Mouse (Mus musculus) liver, adult 2 months (tissue): Measurements from ENCODE around the gene Slc12a7. TPM values are rescaled to one million over a fixed set of nuclear protein-coding genes. Genes with fewer than 3 reads are reported as not detected.

Experiments used
- DNase-seq: peaks from one replicate; pipeline ENCODE4 v3.0.0-alpha.2; 2011; ENCODE audit warnings: low read depth, low spot score; ENCODE audit errors: extremely low read depth
- H3K27ac ChIP-seq: fragments of 200-500 bp; replicated peaks from 2 replicates; pipeline ENCODE4 v1.5.1; 2012; ENCODE audit warnings: low read depth, mild to moderate bottlenecking, control low read depth, inconsistent platforms, low read length; ENCODE audit not compliant: insufficient read depth
- H3K27me3 ChIP-seq: fragments of 200-500 bp; 2 replicates; pipeline ENCODE4 v1.6.1; 2012; ENCODE audit warnings: mild to moderate bottlenecking, moderate library complexity, low read length, inconsistent platforms; ENCODE audit not compliant: control insufficient read depth, insufficient read depth
- H3K36me3 ChIP-seq: fragments of 200-500 bp; 2 replicates; pipeline ENCODE4 v1.6.1; 2012; ENCODE audit warnings: low read length, inconsistent platforms; ENCODE audit not compliant: control insufficient read depth, insufficient read depth
- H3K4me1 ChIP-seq: fragments of 200-500 bp; 2 replicates; pipeline ENCODE4 v1.6.1; 2011; ENCODE audit warnings: low read length; ENCODE audit not compliant: control insufficient read depth, insufficient read depth
- H3K4me3 ChIP-seq: fragments of 200-500 bp; 2 replicates; pipeline ENCODE4 v1.5.1; 2011; ENCODE audit warnings: low read depth, mild to moderate bottlenecking, control low read depth, low read length, moderate library complexity; ENCODE audit not compliant: insufficient read depth
- H3K79me2 ChIP-seq: fragments of 200-500 bp; 2 replicates; pipeline ENCODE4 v1.6.1; 2012; ENCODE audit warnings: inconsistent platforms, mild to moderate bottlenecking, low read length, moderate library complexity; ENCODE audit not compliant: control insufficient read depth, insufficient read depth
- H3K9ac ChIP-seq: fragments of 200-500 bp; 2 replicates; pipeline ENCODE4 v1.6.1; 2012; ENCODE audit warnings: low read depth, mild to moderate bottlenecking, control low read depth, inconsistent platforms, low read length
- CTCF ChIP-seq: fragments of 200-500 bp; IDR thresholded peaks from 2 replicates; pipeline ENCODE4 v1.5.1; 2011; ENCODE audit warnings: low read depth, low read length, control low read depth
- POLR2A ChIP-seq: fragments of 200-500 bp; IDR thresholded peaks from 2 replicates; pipeline ENCODE4 v1.6.1; 2011; ENCODE audit warnings: low read length, control low read depth; ENCODE audit not compliant: insufficient read depth; ENCODE audit errors: extremely low read depth
- WGBS: fragments of 180-500 bp; shearing (Covaris S2); methylation state at CpG from one replicate; pipeline ENCODE4 v1.1.7; 2018; 5-methylcytosine and 5-hydroxymethylcytosine counted together
- polyA plus RNA-seq: library from polyadenylated mRNA; depleted of rRNA; stranded (reverse); fragments of >200 nt; gene quantifications from 2 replicates; pipeline ENCODE4 v1.2.3, GENCODE M21; 2012
- total RNA-seq: library from RNA; depleted of rRNA; stranded (reverse); fragments of >200 nt; gene quantifications from 2 replicates; pipeline ENCODE4 v1.2.3, GENCODE M21; 2014

Gene Slc12a7
- total and polyA plus RNA-seq, 2 experiments: 38.0 to 91.0 TPM

GRCm38 (mm10) chr13:73757362-73757761 is 24.5 kb downstream of the Slc12a7 start:
- Histone ChIP-seq H3K27ac (peak overlapping the region; percentile 71), H3K79me2 (no peaks in the 10 kb centered on the region), H3K9ac (no peak overlapping the region), H3K4me3 (no peak overlapping the region), H3K4me1 (peaks cover 26% of the 10 kb centered on the region), H3K36me3 (no peaks in the 10 kb centered on the region), H3K27me3 (no peaks in the 10 kb centered on the region)
- DNase-seq: no peak
- TF ChIP-seq POLR2A (no peak), CTCF (no peak)

GRCm38 (mm10) chr13:73759596-73759995 is 26.7 kb downstream of the Slc12a7 start:
- Histone ChIP-seq H3K9ac (no peak overlapping the region), H3K27me3 (no peaks in the 10 kb centered on the region), H3K27ac (no peak overlapping the region), H3K4me3 (no peak overlapping the region), H3K79me2 (peaks cover 6% of the 10 kb centered on the region; the same call in 1 of the 2 replicates), H3K36me3 (no peaks in the 10 kb centered on the region), H3K4me1 (peaks cover 33% of the 10 kb centered on the region)
- TF ChIP-seq POLR2A (no peak), CTCF (no peak)
- WGBS: 65% methylated on average over 3 of the region's 3 CpGs
- peak; percentile 56 for DNase-seq

DNA sequence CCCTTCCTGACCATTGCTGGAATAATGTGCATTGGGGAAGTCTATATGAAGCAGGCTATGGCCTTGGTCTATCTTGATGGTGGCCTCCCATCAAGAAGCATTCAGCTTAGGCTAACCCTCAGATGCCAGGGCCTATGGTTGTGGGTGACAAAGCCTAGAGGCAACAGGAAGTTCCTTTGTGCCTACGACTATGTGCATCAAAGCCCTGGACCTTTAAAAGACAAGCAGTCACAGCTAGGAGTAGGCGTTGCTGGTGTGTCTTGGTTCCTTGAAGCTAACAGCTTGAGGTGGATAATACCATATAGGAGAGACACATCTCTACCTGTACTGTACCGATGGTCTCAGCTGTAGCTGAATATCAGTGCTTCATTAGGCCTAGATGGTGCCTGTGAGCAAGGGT is 27.2 kb downstream of the Slc12a7 start:
- TF ChIP-seq POLR2A (no peak), CTCF (no peak)
- H3K79me2 ChIP-seq: peaks cover 11% of the 10 kb centered on the region; the same call in 1 of the 2 replicates
- DNase-seq: no peak
- H3K36me3 ChIP-seq: no peaks in the 10 kb centered on the region
- no peak overlapping the region for H3K9ac ChIP-seq
- H3K27me3 ChIP-seq: no peaks in the 10 kb centered on the region
- 90% methylated on average over 3 of the region's 3 CpGs for WGBS
- no peak overlapping the region for H3K4me3 ChIP-seq
- no peak overlapping the region for H3K27ac ChIP-seq
- H3K4me1 ChIP-seq: peaks cover 35% of the 10 kb centered on the region

GRCm38 (mm10) chr13:73762938-73763337 is 30.0 kb downstream of the Slc12a7 start:
- 24% methylated on average over 6 of the region's 6 CpGs for WGBS
- no peak for TF ChIP-seq CTCF
- TF ChIP-seq POLR2A: 0 out of 2 replicates have a peak, but pooled peaks have one; percentile 4
- Histone ChIP-seq H3K36me3 (no peaks in the 10 kb centered on the region), H3K27ac (peak overlapping the region; percentile 94), H3K4me1 (peaks cover 36% of the 10 kb centered on the region), H3K79me2 (peaks cover 25% of the 10 kb centered on the region; the same call in 1 of the 2 replicates), H3K4me3 (peak overlapping the region; percentile 34), H3K9ac (peak overlapping the region; percentile 71), H3K27me3 (no peaks in the 10 kb centered on the region)
- DNase-seq: peak; percentile 83

- H3K4me1 ChIP-seq: peaks cover 43% of the 10 kb centered on the region
- peak overlapping the region; percentile 75 for H3K9ac ChIP-seq
- under 1% methylated on average over 70 of the region's 70 CpGs for WGBS
- peak; percentile 11; the same call in 1 of the 2 replicates for TF ChIP-seq CTCF
- peak; percentile 92 for TF ChIP-seq POLR2A
- peaks cover 32% of the 10 kb centered on the region; the same call in 1 of the 2 replicates for H3K79me2 ChIP-seq
- peak overlapping the region; percentile 94 for H3K27ac ChIP-seq
- H3K27me3 ChIP-seq: no peaks in the 10 kb centered on the region
- no peaks in the 10 kb centered on the region for H3K36me3 ChIP-seq
- peak; percentile 81 for DNase-seq
- peak overlapping the region; percentile 69 for H3K4me3 ChIP-seq
These were observed 30.8 kb downstream of the Slc12a7 start for GRCm38 (mm10) chr13:73763439-73764255.

- peak; percentile 37 for DNase-seq
- H3K79me2 ChIP-seq: peaks cover 39% of the 10 kb centered on the region; the same call in 1 of the 2 replicates
- H3K27ac ChIP-seq: peak overlapping the region; percentile 63
- H3K36me3 ChIP-seq: no peaks in the 10 kb centered on the region
- H3K4me1 ChIP-seq: peaks cover 50% of the 10 kb centered on the region
- WGBS: 1% methylated on average over 11 of the region's 11 CpGs
- H3K27me3 ChIP-seq: no peaks in the 10 kb centered on the region
- no peak for TF ChIP-seq CTCF
- TF ChIP-seq POLR2A: no peak
- peak overlapping the region; percentile 69 for H3K4me3 ChIP-seq
- H3K9ac ChIP-seq: peak overlapping the region; percentile 75
These were observed 31.4 kb downstream of the Slc12a7 start for GRCm38 (mm10) chr13:73764256-73764775.
